Mouse (Mus musculus) CD4-positive naive resting alpha-beta T cell, adult 57 days (primary cell): ENCODE results near the gene Ptges3. TPM values are rescaled to one million over a fixed set of nuclear protein-coding genes. Genes with fewer than 3 reads are reported as not detected.

ENCODE experiments used
- total RNA-seq: library from RNA; stranded (reverse); gene quantifications from one replicate; pipeline ENCODE4 v1.2.4, GENCODE M21; 2023

Ptges3 gene
- total RNA-seq, result 122 TPM

DNA sequence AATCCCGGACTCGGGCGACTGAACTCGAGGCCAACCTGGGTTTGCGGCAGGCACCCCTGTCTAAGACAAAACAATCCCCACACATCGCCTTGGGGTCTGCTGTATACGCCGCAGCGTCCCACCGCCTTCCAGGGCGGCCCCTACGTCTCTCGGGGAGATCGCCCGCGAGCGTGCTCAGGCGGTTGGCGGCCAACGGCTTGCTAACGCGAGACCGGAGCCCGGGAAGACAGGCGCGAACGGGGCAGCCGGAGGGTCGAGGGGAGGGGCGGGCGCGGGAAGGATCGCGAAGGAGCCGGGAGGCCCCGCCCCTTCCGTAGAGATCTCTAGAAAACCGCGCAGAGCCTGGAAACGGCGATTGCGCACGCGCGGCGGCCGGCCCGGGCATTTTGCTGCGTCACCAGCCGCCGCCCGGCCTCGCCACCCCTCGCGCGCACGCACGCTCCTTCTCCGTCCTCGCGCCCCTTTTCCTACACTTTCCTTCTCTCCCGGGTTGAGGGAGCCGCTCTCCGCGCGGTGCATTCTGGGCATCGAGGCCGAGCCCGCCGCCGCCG lies at the start of gene Ptges3:
Gene Ptges3, plus strand, starts transcription at position 354 of the 551 bp plus-strand sequence.

DNA sequence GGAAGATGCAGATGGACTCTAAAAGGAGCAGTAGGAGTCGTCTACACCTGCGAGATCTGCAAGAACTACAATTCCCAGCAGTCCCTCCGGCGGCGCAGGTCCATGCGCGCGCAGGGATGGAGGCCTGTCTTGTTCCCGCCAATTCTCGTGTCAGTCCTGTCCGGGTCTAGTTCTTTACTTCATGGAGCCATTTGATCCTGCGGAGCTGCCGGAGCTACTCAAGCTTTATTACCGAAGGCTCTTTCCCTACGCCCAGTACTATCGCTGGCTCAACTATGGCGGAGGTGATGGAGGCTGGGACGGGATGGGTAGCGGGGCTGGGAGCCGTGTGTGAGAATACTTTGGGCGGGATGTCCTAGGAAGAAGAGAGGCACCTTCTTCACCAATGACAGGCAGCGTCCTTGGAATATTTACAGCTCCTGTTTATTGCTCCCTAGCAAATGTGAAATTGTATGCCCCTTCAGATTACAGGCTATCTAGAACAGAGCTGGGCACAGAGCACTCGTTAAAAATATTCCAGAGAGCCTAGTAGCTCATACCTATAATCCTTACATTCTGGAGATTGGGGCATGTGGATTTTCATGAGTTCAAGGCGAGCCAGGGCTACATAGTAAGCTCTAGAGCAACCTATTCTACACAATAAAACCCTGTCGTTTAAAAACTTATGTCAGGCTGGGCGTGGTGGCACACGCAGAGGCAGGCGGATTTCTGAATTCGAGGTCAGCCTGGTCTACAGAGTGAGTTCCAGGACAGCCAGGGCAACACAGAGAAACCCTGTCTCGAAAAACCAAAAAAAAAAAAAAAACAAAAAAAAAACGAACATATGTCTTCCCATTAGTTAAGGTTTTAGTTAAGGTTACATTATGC lies 43.5 kb upstream of the Ptges3 start, which contains the start of gene Prim1:
Gene Prim1, plus strand, starts transcription at position 101 of the 867 bp plus-strand sequence.

DNA sequence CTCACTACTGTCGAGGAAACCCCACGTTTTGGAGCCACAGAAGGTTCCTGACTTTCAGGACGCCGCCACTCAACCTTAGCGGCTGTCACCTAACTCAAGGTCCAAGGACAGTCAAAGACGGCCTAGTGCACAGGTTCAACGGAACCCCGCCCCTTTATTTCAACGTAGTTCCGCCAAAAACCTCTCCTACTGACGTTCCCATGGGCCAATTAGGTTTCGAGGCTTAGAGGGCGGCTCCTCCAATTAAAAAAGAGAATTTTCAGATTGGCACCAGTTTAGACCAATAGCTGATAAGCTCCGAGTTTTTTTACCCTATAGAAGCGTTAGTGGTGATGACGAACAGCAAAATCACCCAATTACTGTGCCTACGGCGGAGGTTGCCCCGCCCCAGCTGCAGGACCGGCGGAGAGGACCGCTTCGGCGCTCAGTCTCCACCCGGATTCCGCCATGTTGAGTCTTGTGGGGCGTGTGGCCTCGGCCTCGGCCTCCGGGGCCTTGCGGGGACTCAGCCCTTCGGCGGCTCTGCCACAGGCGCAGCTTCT lies 24.2 kb downstream of the Ptges3 start, which contains the start of gene Atp5b:
Gene Atp5b, plus strand, starts transcription at position 394 of the 542 bp plus-strand sequence.

DNA sequence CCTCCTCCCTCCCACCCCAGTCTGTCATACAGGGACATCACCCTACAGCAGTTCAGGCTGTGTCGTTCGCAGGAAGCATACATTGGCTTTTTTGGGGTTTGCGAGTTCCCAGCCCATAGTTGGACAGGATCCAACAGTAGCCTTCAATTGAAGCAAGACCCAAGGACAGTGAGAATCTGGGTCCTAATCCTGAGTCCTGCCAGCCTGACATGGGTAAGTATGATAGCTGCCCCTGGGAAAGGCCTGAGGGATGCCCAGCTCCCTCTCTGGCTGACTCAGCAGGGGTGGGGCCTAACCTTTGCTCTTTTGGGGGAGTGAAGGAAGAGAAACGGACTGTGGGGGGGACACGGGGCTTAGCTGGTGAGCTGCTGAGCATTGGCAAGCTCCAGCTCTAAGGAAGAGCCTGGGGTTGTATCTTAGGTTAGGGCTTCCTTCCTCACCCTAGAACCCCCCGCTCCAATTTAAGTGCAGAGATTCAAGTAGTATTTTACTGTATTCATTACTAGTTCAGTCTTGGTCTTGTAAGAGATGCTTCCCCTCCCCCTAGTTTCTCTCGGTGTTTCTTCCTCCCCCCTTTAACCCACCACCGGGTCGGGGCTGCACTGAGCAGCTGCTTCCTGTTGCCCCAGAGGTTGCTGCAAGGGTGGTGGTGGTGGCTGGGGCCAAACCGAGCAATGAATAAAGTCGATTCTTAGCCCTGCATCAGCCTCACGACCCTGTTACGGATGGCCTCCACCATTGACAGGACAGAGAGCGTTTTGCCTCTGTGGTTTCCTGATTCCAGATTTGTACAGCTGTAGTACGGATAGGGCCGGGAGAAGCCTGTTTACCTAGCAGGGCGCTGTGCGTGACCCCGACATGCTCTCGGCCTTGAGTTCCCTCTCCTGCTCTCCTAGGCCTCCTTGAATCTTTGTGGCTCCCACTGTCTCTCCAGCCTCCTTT lies 33.1 kb downstream of the Ptges3 start, which contains the start of gene Baz2a:
Gene Baz2a, plus strand, starts transcription at position 14 of the 942 bp plus-strand sequence.

Other genes starting within 250 kb of the Ptges3 start
- gene Rdh19, start 209.0 kb upstream of the Ptges3 start, total RNA-seq, result not detected
- gene Rdh16f2, start 192.5 kb upstream of the Ptges3 start, total RNA-seq, result not detected
- not detected for gene Rdh7, start 170.1 kb upstream of the Ptges3 start, total RNA-seq
- not detected for gene Sdr9c7, start 160.4 kb upstream of the Ptges3 start, total RNA-seq
- not detected for gene Hsd17b6, start 51.3 kb upstream of the Ptges3 start, total RNA-seq
- gene Prim1, start 43.8 kb upstream of the Ptges3 start, total RNA-seq, result 13.9 TPM
- 733 TPM for gene Naca, start 23.4 kb upstream of the Ptges3 start, total RNA-seq
- 586 TPM for gene Atp5b, start 24.3 kb downstream of the Ptges3 start, total RNA-seq
- 125 TPM for gene Baz2a, start 32.6 kb downstream of the Ptges3 start, total RNA-seq
- gene Rbms2, start 121.3 kb downstream of the Ptges3 start, total RNA-seq, result 49.3 TPM
- not detected for gene Gls2, start 135.5 kb downstream of the Ptges3 start, total RNA-seq
- 16.1 TPM for gene Spryd4, start 152.9 kb downstream of the Ptges3 start, total RNA-seq
- not detected for gene Mip, start 166.9 kb downstream of the Ptges3 start, total RNA-seq
- 30.5 TPM for gene Timeless, start 173.1 kb downstream of the Ptges3 start, total RNA-seq
- not detected for gene Apon, start 195.1 kb downstream of the Ptges3 start, total RNA-seq
- not detected for gene Apof, start 209.7 kb downstream of the Ptges3 start, total RNA-seq
- 64.0 TPM for gene Stat2, start 211.6 kb downstream of the Ptges3 start, total RNA-seq
- not detected for gene Il23a, start 239.8 kb downstream of the Ptges3 start, total RNA-seq
- 41.8 TPM for gene Pan2, start 244.4 kb downstream of the Ptges3 start, total RNA-seq